ENCODE assay signal across 8 mouse cellular contexts in the genomic region with DNA sequence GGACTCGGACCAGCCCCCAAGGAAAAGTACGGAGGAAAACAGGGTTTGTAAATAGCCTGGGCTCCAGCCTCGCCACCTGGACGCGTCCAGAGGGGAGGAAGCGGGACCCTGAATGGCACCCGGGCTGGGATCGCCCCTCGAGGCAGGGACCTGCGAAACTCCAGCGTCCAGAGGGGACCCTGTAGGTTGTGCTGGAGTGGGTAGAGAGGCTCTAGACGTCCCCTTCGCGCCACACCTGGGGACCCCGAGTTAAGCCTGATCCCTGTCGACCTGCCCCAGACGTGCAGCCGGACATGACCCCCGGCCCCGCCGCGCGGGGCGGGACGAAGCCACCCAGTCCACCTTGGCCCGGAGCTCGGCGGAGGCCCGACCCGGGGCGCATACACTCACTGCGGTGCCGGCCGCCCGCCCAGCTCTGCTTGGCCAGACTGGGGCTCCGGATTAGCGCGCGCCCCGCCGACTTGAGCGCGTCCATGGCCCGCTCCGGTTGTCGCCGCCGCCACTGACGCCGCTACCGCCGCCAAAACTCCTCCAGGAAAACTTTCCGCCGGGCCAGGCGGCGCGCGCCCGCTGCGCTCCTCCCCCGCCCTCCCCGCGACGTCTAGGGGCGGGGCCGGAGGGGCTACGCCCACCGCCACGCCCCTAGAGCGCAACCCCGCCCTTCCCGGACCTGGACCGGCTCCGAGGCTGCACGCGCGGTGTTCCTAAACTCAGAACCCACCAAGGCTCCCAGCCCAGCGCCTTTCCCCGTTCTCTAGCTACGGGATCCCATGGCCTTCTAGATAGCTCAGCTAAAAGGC. TPM values are rescaled to one million over a fixed set of nuclear protein-coding genes. Genes with fewer than 3 reads are reported as not detected.
A peak's percentile ranks its signal among the peaks of the same experiment; 100 is the strongest.
DNase-seq lines count a peak whose midpoint lies in the region; ATAC-seq and TF ChIP-seq lines count a peak whose summit lies in the region.

A gene (minus strand): TSS at position 599 of the 800 bp plus-strand sequence.

- under 1% methylated on average over 79 of the region's 80 CpGs for WGBS in intestine, postnatal 0 days
- under 1% methylated on average over 78 of the region's 80 CpGs for WGBS in liver, embryonic 14.5 days (ENCODE audit: insufficient replicate concordance)
- 0% methylated on average over 73 of the region's 80 CpGs for WGBS in stomach, postnatal 0 days

- peak within 1 kb of the TSS; percentile 98 for H3K4me2 ChIP-seq in intestine, postnatal 0 days (replicated peaks; ENCODE audit: low read depth)
- peak within 1 kb of the TSS; percentile 97 for H3K4me2 ChIP-seq in liver, embryonic 14.5 days (ENCODE audit: low read depth)
- peak within 1 kb of the TSS; percentile 97 for H3K4me2 ChIP-seq in stomach, postnatal 0 days (replicated peaks; ENCODE audit: low read depth)

- peak within 1 kb of the TSS; percentile 68 for H3K27ac ChIP-seq in intestine, postnatal 0 days (ENCODE audit: low read depth, low read length)
- H3K27ac ChIP-seq in liver, embryonic 14.5 days, result peak within 1 kb of the TSS; percentile 30
- peak within 1 kb of the TSS; percentile 90 for H3K27ac ChIP-seq in stomach, postnatal 0 days (replicated peaks)

- TF ChIP-seq CTCF in intestine, postnatal 0 days (IDR thresholded peaks at IDR 0.05; ENCODE audit: low read depth), result no peak
- TF ChIP-seq CTCF in liver, embryonic 14.5 days (IDR thresholded peaks at IDR 0.05; ENCODE audit: low read depth), result no peak
- TF ChIP-seq CTCF in stomach, postnatal 0 days (IDR thresholded peaks at IDR 0.05; ENCODE audit: low read depth), result no peak

- peak; percentile 68 for DNase-seq in right cerebral cortex, adult 18-20 months
- DNase-seq in right cerebral cortex, postnatal 36 days (ENCODE audit: low spot score in 2 of 2), result no peak
- peak; percentile 82 for DNase-seq in embryo, embryonic 10.5 days (ENCODE audit: low spot score)
- peak; percentile 66 to 68 (median 67) for DNase-seq in liver, embryonic 14.5 days (ENCODE audit: low read depth in 3 of 3, low spot score in 3 of 3)
- peak; percentile 74 for DNase-seq in neural tube, embryonic 10.5 days (ENCODE audit: extremely low spot score, low spot score)
- DNase-seq in stomach, postnatal 0 days (ENCODE audit: low spot score), result peak; percentile 86

- no peaks in the 10 kb centered on the region for H3K27me3 ChIP-seq in intestine, postnatal 0 days (replicated peaks; ENCODE audit: control insufficient read depth, insufficient read depth, low read length)
- no peaks in the 10 kb centered on the region for H3K27me3 ChIP-seq in liver, embryonic 14.5 days (ENCODE audit: control insufficient read depth, insufficient read depth, low read length)
- H3K27me3 ChIP-seq in stomach, postnatal 0 days (ENCODE audit: control insufficient read depth, insufficient read depth, low read length), result no peaks in the 10 kb centered on the region

- 0 out of 2 replicates have a peak, but pooled peaks cover 2% of the 10 kb centered on the region for H3K4me1 ChIP-seq in intestine, postnatal 0 days (replicated peaks; ENCODE audit: control insufficient read depth, insufficient read depth, low read length)
- H3K4me1 ChIP-seq in liver, embryonic 14.5 days (replicated peaks; ENCODE audit: control insufficient read depth in 2 of 2, insufficient read depth in 2 of 2, low read length in 1 of 2), result peaks cover 45% of the 10 kb centered on the region in 2 experiments
- H3K4me1 ChIP-seq in stomach, postnatal 0 days (replicated peaks; ENCODE audit: control insufficient read depth, insufficient read depth), result peaks cover 7% of the 10 kb centered on the region; the same call in 1 of the 2 replicates

- peak; percentile 68 for ATAC-seq in granulocyte monocyte progenitor cell, adult 5-6 weeks (replicated peaks; ENCODE audit: poor library complexity, severe bottlenecking)
- ATAC-seq in intestine, postnatal 0 days, result peak; percentile 81
- peak; percentile 78 for ATAC-seq in liver, embryonic 14.5 days (ENCODE audit: insufficient read depth)
- ATAC-seq in stomach, postnatal 0 days (ENCODE audit: low FRiP score, low TSS enrichment), result peak; percentile 80

- peak within 1 kb of the TSS; percentile 82 for H3K9ac ChIP-seq in intestine, postnatal 0 days (ENCODE audit: low read depth, low read length)
- peak within 1 kb of the TSS; percentile 82 for H3K9ac ChIP-seq in liver, embryonic 14.5 days (replicated peaks)
- H3K9ac ChIP-seq in stomach, postnatal 0 days (ENCODE audit: low read length), result peak within 1 kb of the TSS; percentile 90

- H3K4me3 ChIP-seq in intestine, postnatal 0 days (ENCODE audit: low read depth, low read length), result peak within 1 kb of the TSS; percentile 68
- peak within 1 kb of the TSS; percentile 60 to 83 for H3K4me3 ChIP-seq in liver, embryonic 14.5 days (ENCODE audit: insufficient read depth in 1 of 2, low read depth in 2 of 2, low read length in 2 of 2)
- H3K4me3 ChIP-seq in stomach, postnatal 0 days (ENCODE audit: low read depth, low read length), result peak within 1 kb of the TSS; percentile 79

- H3K9me3 ChIP-seq in intestine, postnatal 0 days (ENCODE audit: control insufficient read depth), result no peaks in the 10 kb centered on the region
- no peaks in the 10 kb centered on the region for H3K9me3 ChIP-seq in liver, embryonic 14.5 days (ENCODE audit: control insufficient read depth, low read length)
- no peaks in the 10 kb centered on the region for H3K9me3 ChIP-seq in stomach, postnatal 0 days (ENCODE audit: control insufficient read depth, low read length)

- H3K36me3 ChIP-seq in intestine, postnatal 0 days (ENCODE audit: control insufficient read depth, insufficient read depth), result no peaks in the 10 kb centered on the region
- H3K36me3 ChIP-seq in liver, embryonic 14.5 days (replicated peaks; ENCODE audit: control insufficient read depth, insufficient read depth, low read depth), result no peaks in the 10 kb centered on the region
- no peaks in the 10 kb centered on the region for H3K36me3 ChIP-seq in stomach, postnatal 0 days (ENCODE audit: control insufficient read depth, insufficient read depth, low read length)

- no peak for TF ChIP-seq EP300 in liver, embryonic 14.5 days (IDR thresholded peaks at IDR 0.05; ENCODE audit: low read depth)
- no peak for TF ChIP-seq EP300 in stomach, postnatal 0 days (optimal IDR thresholded peaks at IDR 0.05)

RNA-seq across cellular contexts. Expression of the gene that starts here (rescaled TPM):
- 28.4 and 30.6 TPM in 2 replicates for total RNA-seq in granulocyte monocyte progenitor cell, adult 5-6 weeks (2014; fragmentation: Nextera tagmentation)
- total RNA-seq in granulocyte monocyte progenitor cell, adult 5-6 weeks (2017), result 10.1 and 10.2 TPM in 2 replicates
- polyA plus RNA-seq in intestine, postnatal 0 days (2015; fragmentation: Nextera tagmentation; extraction: Ambion mirVana), result 18.0 and 18.1 TPM in 2 replicates
- 7.0 and 9.1 TPM in 2 replicates for polyA plus RNA-seq in liver, embryonic 14.5 days (2012; rRNA removed)
- polyA plus RNA-seq in liver, embryonic 14.5 days (2014; fragmentation: Nextera tagmentation; extraction: Ambion mirVana), result 13.4 and 19.2 TPM in 2 replicates
- polyA plus RNA-seq in stomach, postnatal 0 days (2015; fragmentation: Nextera tagmentation; extraction: Ambion mirVana), result 18.8 and 19.5 TPM in 2 replicates

Comparison
In these comparisons a context has a peak if more than half of its experiments do, and no peak if none do; other contexts are left out.
1. DNase-seq: peak in right cerebral cortex, adult 18-20 months (single experiment), embryo, embryonic 10.5 days (single experiment), liver, embryonic 14.5 days (3 of 3), neural tube, embryonic 10.5 days (single experiment) and stomach, postnatal 0 days (single experiment); none in right cerebral cortex, postnatal 36 days (0 of 2).
2. H3K27ac ChIP-seq: peak in every context shown above with its lines; median percentile 90 in stomach, postnatal 0 days; 68 in intestine, postnatal 0 days; 30 in liver, embryonic 14.5 days.
3. Peak in every context shown above with its lines, with median percentiles within 50 percentile points of each other: ATAC-seq, H3K4me2 ChIP-seq, H3K4me3 ChIP-seq and H3K9ac ChIP-seq.